Mouse (Mus musculus) midbrain, embryonic 12.5 days (tissue): ENCODE data around the gene Napb. TPM values are rescaled to one million over a fixed set of nuclear protein-coding genes. Genes with fewer than 3 reads are reported as not detected.
"Not testable (repeated sequence)": the region's sequence is repeated elsewhere in the genome, so short reads cannot be mapped to it uniquely, and the experiment has no call there.

Experiments
- ATAC-seq: fragments of 200-750 bp; cut with Nextera tagmentation; 2 replicates; pipeline ENCODE4 v1.8.0; 2017; ENCODE audit warnings: low read depth, moderate TSS enrichment, moderate library complexity; ENCODE audit not compliant: low FRiP score
- H3K27ac ChIP-seq: fragments of 300-500 bp; sonication (generic); replicated peaks from 2 replicates; pipeline ENCODE4 v1.5.1; 2016; ENCODE audit warnings: mild to moderate bottlenecking
- H3K27me3 ChIP-seq: fragments of 300-500 bp; sonication (generic); 2 replicates; pipeline ENCODE4 v1.6.1; 2016; ENCODE audit warnings: mild to moderate bottlenecking
- H3K36me3 ChIP-seq: fragments of 300-500 bp; sonication (generic); 2 replicates; pipeline ENCODE4 v1.6.1; 2016
- H3K4me1 ChIP-seq: fragments of 300-500 bp; sonication (generic); 2 replicates; pipeline ENCODE4 v1.6.1; 2016
- H3K4me2 ChIP-seq: fragments of 300-500 bp; sonication (generic); replicated peaks from 2 replicates; pipeline ENCODE4 v1.6.1; 2016; ENCODE audit warnings: mild to moderate bottlenecking, moderate library complexity
- H3K4me3 ChIP-seq: fragments of 300-500 bp; sonication (generic); 2 replicates; pipeline ENCODE4 v1.5.1; 2016; ENCODE audit warnings: mild to moderate bottlenecking
- H3K9ac ChIP-seq: fragments of 300-500 bp; sonication (generic); replicated peaks from 2 replicates; pipeline ENCODE4 v1.6.1; 2016; ENCODE audit warnings: mild to moderate bottlenecking, moderate library complexity
- H3K9me3 ChIP-seq: fragments of 300-500 bp; sonication (generic); 2 replicates; pipeline ENCODE4 v1.6.1; 2016; ENCODE audit warnings: mild to moderate bottlenecking
- WGBS: fragments of 180-500 bp; shearing (Covaris S2); methylation state at CpG from one replicate; pipeline ENCODE4 v1.1.7; 2016; 5-methylcytosine and 5-hydroxymethylcytosine counted together
- polyA plus RNA-seq: library from polyadenylated mRNA; unstranded; fragments of >200 nt; fragmentation: Nextera tagmentation; extraction: Ambion mirVana; gene quantifications from 2 replicates; pipeline ENCODE4 v1.2.1, GENCODE M21; 2016

The Napb gene
- 22.9 and 26.6 TPM in 2 replicates for polyA plus RNA-seq

DNA sequence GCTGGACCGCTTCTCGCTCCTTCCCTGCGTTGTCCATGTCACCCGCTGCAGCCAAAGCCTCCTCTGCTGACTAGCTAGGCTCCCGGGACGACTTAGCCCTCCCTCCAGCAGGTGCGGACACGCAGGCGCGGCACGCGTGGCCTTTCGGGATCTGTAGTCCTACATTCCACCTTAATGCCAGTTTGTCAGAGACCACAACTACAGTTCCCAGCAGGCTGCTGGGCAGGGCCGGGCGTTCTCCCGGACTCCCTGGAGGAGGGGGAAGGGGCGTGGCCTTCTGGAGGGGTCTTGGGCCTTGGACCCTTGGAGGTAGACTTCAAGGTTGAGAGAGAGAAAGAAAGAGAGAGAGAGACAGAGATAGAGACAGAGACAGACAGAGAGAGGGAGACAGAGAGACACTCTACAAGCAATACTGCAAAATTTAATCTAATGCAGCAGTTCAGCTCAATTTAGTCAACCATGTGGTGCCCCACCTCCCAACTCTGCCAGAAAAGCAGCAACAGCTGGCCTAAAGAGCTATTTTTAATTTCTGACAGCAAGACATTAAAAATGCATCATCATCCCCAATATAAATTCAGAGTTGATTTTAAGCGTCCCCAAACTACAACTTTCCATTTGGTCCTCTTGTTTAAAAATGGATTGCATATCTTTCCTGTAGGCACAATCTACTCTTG, at the start of gene Napb:
Gene Napb (minus strand): TSS at position 141 of the 674 bp plus-strand sequence.
- peak within 1 kb of the TSS; percentile 32 for H3K27ac ChIP-seq
- WGBS: 4% methylated on average over 18 of the region's 18 CpGs

GRCm38 (mm10) chr2:148781709-148782108, 49.4 kb upstream of the Napb start, which contains the start of gene 8030411F24Rik:
Gene 8030411F24Rik, plus strand, starts transcription at chr2:148782009.
- 10% methylated on average over 1 of the region's 1 CpGs for WGBS
- H3K4me3 ChIP-seq: no peak within 1 kb of the TSS
- no peaks in the 10 kb centered on the region for H3K27me3 ChIP-seq
- H3K4me1 ChIP-seq: no peaks in the 10 kb centered on the region
- no peak within 1 kb of the TSS for H3K4me2 ChIP-seq
- no peaks in the 10 kb centered on the region for H3K36me3 ChIP-seq
- H3K9ac ChIP-seq: no peak within 1 kb of the TSS
- no peaks in the 10 kb centered on the region for H3K9me3 ChIP-seq
- no peak within 1 kb of the TSS for H3K27ac ChIP-seq
- 0 out of 2 replicates have a peak, but pooled peaks have one; percentile 23 for ATAC-seq

More for the DNA sequence above, at the start of gene Napb:
- H3K4me3 ChIP-seq: peak within 1 kb of the TSS; percentile 74
- H3K9ac ChIP-seq: peak within 1 kb of the TSS; percentile 83
- peak; percentile 100 for ATAC-seq
- 0 out of 2 replicates have a peak, but pooled peaks cover 7% of the 10 kb centered on the region for H3K9me3 ChIP-seq
- no peaks in the 10 kb centered on the region for H3K36me3 ChIP-seq
- peaks cover 6% of the 10 kb centered on the region; the same call in 1 of the 2 replicates for H3K4me1 ChIP-seq
- peak within 1 kb of the TSS; percentile 89 for H3K4me2 ChIP-seq
- no peaks in the 10 kb centered on the region for H3K27me3 ChIP-seq

- not testable (repeated sequence) for H3K36me3 ChIP-seq, H3K4me3 ChIP-seq, ATAC-seq, H3K27me3 ChIP-seq, H3K9me3 ChIP-seq, H3K9ac ChIP-seq, H3K27ac ChIP-seq, H3K4me2 ChIP-seq, H3K4me1 ChIP-seq
- WGBS: 85% methylated on average over 4 of the region's 4 CpGs
These were observed 39.1 kb upstream of the Napb start, which contains the start of gene Cst11 for GRCm38 (mm10) chr2:148771397-148771796. Gene Cst11, minus strand, starts transcription at chr2:148771497.

GRCm38 (mm10) chr2:148763648-148764388, 31.6 kb upstream of the Napb start:
- Histone ChIP-seq H3K4me1 (no peaks in the 10 kb centered on the region), H3K4me2 (no peak overlapping the region), H3K9me3 (no peaks in the 10 kb centered on the region), H3K27me3 (no peaks in the 10 kb centered on the region), H3K9ac (no peak overlapping the region), H3K36me3 (no peaks in the 10 kb centered on the region), H3K27ac (no peak overlapping the region), H3K4me3 (no peak overlapping the region)
- WGBS: 90% methylated on average over 1 of the region's 1 CpGs
- ATAC-seq: no peak

DNA sequence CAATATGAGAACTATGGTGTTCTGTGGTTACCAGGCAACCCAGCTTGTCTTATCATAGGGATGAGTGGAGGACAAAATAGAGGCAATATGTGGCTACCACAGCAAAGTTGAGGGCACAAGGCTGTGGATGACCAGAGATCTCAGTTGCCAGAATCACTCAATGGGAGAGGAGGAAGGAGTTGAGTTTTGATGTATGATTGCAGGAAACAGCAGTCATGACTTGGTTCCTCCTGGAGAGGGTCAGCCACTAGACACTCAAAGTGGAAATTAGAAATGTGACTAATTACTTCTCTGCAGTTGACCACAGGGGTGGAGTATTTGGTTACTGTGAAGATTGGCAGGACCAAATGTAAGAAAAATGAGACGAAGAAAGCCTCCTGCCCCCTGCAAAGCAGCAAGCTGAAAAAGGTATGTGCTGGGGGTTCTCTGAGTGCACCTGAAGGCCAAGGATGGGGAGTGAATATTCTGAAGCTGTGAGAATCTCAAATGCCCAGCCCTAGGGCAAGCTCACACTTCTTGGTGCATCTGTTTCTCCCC, 22.1 kb upstream of the Napb start:
- Histone ChIP-seq H3K36me3 (no peaks in the 10 kb centered on the region), H3K4me1 (no peaks in the 10 kb centered on the region), H3K4me2 (no peak overlapping the region), H3K9ac (no peak overlapping the region), H3K27me3 (no peaks in the 10 kb centered on the region), H3K4me3 (no peak overlapping the region), H3K27ac (no peak overlapping the region), H3K9me3 (no peaks in the 10 kb centered on the region)
- ATAC-seq: no peak
- WGBS: 85% methylated on average over 1 of the region's 1 CpGs

DNA sequence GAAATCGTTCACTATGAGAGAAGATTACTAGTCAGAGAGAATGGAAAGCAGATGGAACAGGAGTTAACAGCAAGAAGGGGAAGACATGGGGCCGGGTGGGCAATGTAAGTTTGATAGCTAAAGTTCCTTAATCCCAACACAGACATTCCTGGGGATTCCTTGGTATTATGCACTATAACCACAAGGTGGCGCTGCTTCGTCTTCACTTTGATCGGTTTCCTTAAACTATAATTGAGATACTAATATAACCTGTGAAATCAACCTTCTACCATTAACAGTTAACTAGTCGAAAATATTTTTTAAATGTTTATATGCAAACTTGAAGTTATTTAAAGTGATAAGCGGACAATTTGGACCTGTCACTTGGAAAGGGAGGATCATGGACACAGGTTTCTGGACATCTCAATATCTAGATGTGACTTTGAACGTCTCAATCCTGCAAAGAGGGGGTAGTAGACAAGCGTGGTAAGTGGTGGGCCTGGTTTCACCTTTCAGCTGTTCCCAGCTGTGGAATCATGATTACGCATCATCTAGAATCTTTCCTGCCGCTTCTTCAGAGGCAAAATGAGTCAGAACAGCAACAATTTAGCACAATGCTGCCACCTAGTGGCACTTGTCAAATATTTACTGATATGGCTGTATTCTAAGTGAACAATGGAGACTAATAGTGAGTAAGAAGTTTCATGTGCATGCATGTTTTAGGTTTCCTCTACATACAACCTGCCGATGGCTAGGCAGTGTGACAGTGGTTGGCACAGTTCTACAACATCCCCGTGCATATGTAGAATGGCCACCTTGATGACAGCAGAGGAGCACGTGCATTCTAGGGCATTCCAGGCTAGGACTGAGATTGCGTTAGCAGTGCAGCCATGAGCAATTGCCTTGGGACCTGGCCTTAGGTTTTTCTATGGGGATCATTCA, 19.9 kb upstream of the Napb start:
- 18% methylated on average over 15 of the region's 15 CpGs for WGBS
- peak overlapping the region; percentile 53 for H3K4me2 ChIP-seq
- H3K36me3 ChIP-seq: no peaks in the 10 kb centered on the region
- peak; percentile 78 for ATAC-seq
- H3K9me3 ChIP-seq: no peaks in the 10 kb centered on the region
- H3K27ac ChIP-seq: no peak overlapping the region
- H3K4me3 ChIP-seq: peak overlapping the region; percentile 32
- no peaks in the 10 kb centered on the region for H3K4me1 ChIP-seq
- H3K9ac ChIP-seq: no peak overlapping the region
- H3K27me3 ChIP-seq: no peaks in the 10 kb centered on the region

DNA sequence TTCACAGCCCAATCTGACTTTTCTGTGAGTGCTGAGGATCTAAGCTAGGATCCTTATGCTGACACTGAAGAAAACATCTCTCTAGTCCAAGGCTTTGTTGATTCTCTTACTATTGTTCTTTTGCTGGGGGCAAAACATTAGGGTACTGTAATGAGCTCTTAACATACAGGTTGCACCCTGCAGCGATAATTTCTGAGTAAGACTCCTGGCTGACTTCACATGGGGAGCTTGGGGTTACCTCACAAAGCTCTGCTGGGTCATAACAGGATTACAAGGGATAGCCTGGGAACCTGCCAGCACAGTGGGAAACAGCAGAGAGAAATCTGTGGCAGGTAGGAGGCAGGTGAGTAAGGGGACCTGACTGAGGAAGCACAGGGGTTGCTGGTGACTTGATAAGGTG, 17.8 kb upstream of the Napb start, which contains the start of gene Cstl1:
Gene Cstl1 (plus strand): TSS at position 301 of the 400 bp plus-strand sequence.
- Histone ChIP-seq H3K27ac (no peak within 1 kb of the TSS), H3K9me3 (no peaks in the 10 kb centered on the region), H3K27me3 (no peaks in the 10 kb centered on the region), H3K4me3 (no peak within 1 kb of the TSS), H3K9ac (no peak within 1 kb of the TSS), H3K4me1 (no peaks in the 10 kb centered on the region), H3K4me2 (no peak within 1 kb of the TSS), H3K36me3 (no peaks in the 10 kb centered on the region)
- no peak for ATAC-seq
- 71% methylated on average over 1 of the region's 1 CpGs for WGBS

GRCm38 (mm10) chr2:148743846-148744407, 11.7 kb upstream of the Napb start:
- H3K4me1 ChIP-seq: no peaks in the 10 kb centered on the region
- 85% methylated on average over 3 of the region's 3 CpGs for WGBS
- H3K27ac ChIP-seq: no peak overlapping the region
- H3K4me2 ChIP-seq: no peak overlapping the region
- no peak overlapping the region for H3K9ac ChIP-seq
- no peak for ATAC-seq
- H3K4me3 ChIP-seq: no peak overlapping the region
- H3K27me3 ChIP-seq: no peaks in the 10 kb centered on the region
- no peaks in the 10 kb centered on the region for H3K9me3 ChIP-seq
- H3K36me3 ChIP-seq: no peaks in the 10 kb centered on the region

DNA sequence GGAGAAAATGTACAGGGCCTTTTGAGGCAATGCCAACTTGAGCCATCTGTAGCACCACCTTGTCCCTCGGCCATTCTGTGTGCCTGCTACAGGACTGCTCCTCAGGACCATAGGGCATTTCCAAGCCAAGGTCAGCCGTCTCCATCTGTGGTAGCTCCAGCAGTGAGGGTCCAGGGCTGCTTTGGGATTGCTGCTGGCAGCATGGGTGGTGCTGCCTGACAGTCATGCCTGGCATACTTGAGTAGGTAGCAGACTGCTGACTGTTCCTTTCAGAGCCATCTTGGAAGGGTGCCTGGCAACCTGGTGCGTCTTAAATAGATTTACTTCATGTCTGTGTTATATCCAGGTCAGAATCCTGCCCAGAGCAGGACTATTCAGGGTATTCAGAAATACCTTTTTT, 10.7 kb upstream of the Napb start:
- Histone ChIP-seq H3K9me3 (no peaks in the 10 kb centered on the region), H3K36me3 (no peaks in the 10 kb centered on the region), H3K9ac (no peak overlapping the region), H3K27ac (no peak overlapping the region), H3K4me3 (no peak overlapping the region), H3K4me1 (no peaks in the 10 kb centered on the region), H3K4me2 (no peak overlapping the region), H3K27me3 (no peaks in the 10 kb centered on the region)
- ATAC-seq: no peak
- 80% methylated on average over 3 of the region's 3 CpGs for WGBS

DNA sequence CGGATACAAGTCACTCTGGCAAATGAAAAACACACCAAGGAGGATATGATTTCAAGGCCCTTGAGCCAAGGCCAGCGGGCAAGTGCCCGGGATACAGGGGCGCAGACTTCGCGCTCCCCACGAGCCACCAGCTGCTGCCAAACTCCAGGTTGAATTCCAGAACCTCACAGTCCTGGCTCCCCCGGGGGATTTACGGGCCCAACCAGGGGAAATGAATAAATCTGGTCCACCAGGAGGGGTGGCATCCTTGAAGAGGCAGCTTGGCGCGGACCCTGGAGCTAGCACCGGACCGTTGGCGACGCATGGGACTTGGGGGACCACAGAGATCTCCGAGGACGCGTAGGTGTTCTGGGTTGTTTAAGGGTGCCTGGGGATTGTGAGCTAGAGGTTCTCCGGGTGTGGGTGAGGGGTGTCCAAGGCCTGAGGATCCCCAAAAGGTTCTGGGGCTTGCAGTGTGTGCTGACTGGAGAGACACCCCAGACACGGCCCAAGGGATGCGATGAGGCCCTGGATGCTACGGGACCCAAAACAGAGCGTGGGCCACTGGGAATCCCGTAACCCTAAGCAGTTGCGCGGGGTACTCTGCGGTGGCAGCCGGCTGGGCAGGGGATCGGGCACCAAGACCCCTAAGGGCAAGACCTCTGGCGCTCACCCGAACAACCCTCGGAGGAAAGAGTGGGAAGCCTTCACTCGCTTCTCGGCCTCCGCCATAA, 497 bp downstream of the Napb start:
- H3K4me3 ChIP-seq: peak overlapping the region; percentile 74
- H3K9me3 ChIP-seq: 0 out of 2 replicates have a peak, but pooled peaks cover 7% of the 10 kb centered on the region
- peaks cover 6% of the 10 kb centered on the region; the same call in 1 of the 2 replicates for H3K4me1 ChIP-seq
- no peaks in the 10 kb centered on the region for H3K27me3 ChIP-seq
- ATAC-seq: peak; percentile 81
- WGBS: 1% methylated on average over 35 of the region's 35 CpGs
- peak overlapping the region; percentile 83 for H3K9ac ChIP-seq
- H3K4me2 ChIP-seq: peak overlapping the region; percentile 89
- peak overlapping the region; percentile 32 for H3K27ac ChIP-seq
- no peaks in the 10 kb centered on the region for H3K36me3 ChIP-seq
